Mouse (Mus musculus) monocyte, adult 2 months (primary cell): ENCODE results near the gene Spint1.
A peak's percentile ranks its signal among the peaks of the same experiment; 100 is the strongest.

Source experiments
- DNase-seq, 2 experiments: peaks; one replicate each; pipeline ENCODE4 v3.0.0; 2022; ENCODE audit warnings: low spot score in 2 of 2, low read depth in 1 of 2

Spint1 gene

DNA sequence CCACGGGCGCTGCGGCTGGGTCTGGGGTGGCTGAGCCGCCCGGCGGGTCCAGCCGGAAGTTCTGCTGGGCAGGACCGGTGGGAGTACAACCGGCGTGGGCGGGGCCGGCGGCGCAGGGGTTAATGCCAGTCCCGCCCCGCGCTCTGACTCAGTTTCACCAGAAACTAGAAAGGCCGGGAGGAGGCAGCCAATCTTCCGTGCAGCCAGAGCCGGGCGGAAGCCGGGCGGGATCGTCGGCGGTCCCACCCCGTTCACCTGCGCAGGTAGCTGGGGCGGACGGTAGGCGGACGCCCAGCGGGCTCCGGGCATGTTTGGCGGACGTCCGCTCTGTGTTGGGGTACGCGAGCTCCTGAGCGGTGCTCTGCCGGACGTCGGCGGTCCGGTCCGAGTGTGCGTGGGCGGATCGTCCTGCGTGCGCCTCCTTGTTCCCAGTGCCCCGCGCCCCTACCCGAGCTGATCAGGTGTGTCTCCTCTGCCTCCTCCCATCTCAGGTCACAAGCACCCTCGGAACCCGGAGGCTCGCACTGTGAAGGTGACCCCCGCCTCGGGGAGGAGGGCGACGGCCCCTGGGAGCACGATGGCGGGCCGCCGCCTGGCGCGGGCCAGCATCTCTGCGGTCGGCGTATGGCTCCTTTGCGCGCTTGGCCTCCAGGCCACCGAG lies at the start of gene Spint1:
TSS of gene Spint1 (plus strand) at position 153 of the 661 bp plus-strand sequence.
- no peak for DNase-seq

GRCm38 (mm10) chr2:119189029-119189710 lies 48.0 kb upstream of the Spint1 start:
- peak; percentile 45 to 64 for DNase-seq

- DNase-seq: no peak
These were observed 46.2 kb upstream of the Spint1 start for GRCm38 (mm10) chr2:119190969-119191368.

DNA sequence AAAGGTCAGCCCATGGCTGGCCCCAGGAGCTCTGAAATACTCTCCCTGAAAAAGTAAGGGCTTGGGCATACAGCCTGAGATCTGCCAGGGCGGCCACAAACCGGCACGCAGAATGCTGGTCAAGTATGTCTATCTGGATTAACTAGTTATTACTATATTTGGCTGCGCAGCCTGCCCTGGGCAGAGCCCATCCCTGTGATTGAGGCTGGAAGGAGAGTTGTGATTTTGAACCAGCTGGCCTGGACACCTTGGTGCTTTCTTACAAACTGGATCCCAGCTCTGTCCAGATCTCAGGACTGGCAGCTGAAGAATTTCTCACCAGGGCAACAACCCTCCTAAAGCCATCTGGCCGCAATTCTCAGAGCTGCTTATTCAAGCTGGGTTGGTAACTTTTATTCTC lies 43.0 kb upstream of the Spint1 start:
- no peak for DNase-seq

DNA sequence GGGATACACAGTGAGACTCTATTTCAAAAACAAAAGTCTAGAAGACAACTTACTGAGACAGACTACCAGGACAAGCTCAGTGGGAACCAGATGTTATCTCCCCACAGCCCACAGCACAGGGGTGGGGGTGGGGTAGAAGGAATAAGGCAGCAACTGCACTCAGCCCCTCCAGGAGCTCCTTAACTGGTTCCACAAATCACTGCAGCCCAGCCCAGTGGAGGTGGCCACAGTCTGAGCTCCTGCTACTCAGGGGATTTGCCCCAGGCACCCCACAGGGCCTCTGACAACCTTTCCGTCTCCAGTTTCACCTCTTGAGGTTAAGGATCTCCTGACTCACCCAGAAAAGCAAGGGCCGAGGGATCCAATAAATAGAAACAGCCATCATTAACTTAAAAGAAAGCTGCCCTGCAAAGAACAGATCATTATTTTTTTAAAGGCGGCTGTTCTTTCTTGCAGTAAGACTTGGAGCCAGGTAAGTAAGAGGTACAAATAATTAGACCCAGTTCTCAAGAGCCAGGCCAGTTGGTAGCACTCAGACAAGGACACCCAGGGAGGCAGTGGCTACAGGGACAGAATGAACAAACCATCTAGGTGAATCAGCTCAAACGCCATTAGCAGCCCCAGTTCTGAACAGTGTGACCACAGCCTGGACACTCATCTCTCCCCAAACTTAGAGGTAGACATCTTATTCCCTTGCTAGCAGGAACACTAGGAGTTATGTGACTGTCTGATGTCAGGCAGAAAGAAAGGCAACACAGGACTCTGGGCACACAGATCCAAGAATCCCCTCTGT lies 40.6 kb upstream of the Spint1 start:
- DNase-seq: no peak

DNA sequence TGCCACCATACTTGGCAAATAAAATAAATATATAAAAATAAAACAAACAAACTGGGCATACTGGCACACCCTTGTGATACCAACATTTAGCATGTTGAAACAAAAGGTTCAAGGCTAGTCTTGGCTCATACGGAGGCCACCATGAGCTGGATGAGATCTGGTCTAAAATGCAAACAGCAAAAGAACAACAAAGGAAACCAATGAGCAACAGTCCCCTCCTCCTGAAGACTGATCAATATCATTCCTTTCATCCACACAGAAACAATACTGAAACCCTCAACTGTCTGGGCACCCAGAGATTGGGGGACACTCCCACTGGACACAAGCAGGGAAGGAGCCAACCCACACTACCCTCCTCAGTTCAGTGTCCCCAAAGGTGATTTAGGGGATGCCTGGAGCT lies 39.7 kb upstream of the Spint1 start:
- no peak for DNase-seq

GRCm38 (mm10) chr2:119198049-119198448 lies 39.1 kb upstream of the Spint1 start:
- DNase-seq: no peak

GRCm38 (mm10) chr2:119198934-119199333 lies 38.2 kb upstream of the Spint1 start:
- DNase-seq: no peak

GRCm38 (mm10) chr2:119202914-119203453 lies 34.2 kb upstream of the Spint1 start:
- no peak for DNase-seq

- no peak for DNase-seq
These were observed 33.2 kb upstream of the Spint1 start for GRCm38 (mm10) chr2:119203871-119204460.

DNA sequence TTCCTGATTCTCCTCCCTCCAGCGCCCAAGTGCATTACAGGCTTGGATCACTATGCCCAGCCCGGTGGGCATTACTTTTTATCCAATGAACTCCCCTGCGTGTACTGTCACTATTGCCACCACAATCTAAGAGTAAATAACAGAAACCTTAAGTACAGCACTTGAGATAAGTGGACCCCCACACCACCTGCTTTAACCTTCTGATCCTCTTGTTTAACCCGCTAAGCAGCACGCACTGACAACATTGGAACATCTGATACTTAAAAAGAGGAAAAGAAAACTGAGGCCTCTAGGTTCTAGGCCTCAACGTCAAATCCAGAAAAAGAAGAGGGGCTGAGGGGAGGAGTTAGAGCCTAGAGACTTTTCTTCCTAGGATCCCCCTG lies 29.2 kb upstream of the Spint1 start:
- DNase-seq: no peak

- peak; percentile 86 for DNase-seq
These were observed 28.6 kb upstream of the Spint1 start, which contains the start of the genes Zfyve19 and Dnajc17 for GRCm38 (mm10) chr2:119208344-119209175. Gene Zfyve19 (plus strand): TSS chr2:119208617. Gene Dnajc17 (minus strand): TSS chr2:119208795.

DNA sequence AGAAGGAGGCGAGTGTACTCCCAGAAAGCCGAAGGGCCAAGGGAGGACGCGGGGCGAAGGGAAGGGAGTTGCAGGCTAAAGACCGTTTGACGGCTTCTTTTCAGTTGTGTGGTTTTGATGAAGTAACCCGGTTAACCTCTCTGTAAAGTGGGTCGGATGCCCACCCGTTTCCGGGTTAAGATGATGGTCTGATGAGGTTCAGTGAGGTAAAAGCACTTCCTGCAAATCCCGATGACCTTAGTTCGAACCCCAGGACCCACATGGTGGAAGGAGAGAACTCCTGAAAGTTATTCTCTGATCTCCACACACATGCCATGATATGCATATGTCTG lies 28.0 kb upstream of the Spint1 start:
- DNase-seq: no peak

DNA sequence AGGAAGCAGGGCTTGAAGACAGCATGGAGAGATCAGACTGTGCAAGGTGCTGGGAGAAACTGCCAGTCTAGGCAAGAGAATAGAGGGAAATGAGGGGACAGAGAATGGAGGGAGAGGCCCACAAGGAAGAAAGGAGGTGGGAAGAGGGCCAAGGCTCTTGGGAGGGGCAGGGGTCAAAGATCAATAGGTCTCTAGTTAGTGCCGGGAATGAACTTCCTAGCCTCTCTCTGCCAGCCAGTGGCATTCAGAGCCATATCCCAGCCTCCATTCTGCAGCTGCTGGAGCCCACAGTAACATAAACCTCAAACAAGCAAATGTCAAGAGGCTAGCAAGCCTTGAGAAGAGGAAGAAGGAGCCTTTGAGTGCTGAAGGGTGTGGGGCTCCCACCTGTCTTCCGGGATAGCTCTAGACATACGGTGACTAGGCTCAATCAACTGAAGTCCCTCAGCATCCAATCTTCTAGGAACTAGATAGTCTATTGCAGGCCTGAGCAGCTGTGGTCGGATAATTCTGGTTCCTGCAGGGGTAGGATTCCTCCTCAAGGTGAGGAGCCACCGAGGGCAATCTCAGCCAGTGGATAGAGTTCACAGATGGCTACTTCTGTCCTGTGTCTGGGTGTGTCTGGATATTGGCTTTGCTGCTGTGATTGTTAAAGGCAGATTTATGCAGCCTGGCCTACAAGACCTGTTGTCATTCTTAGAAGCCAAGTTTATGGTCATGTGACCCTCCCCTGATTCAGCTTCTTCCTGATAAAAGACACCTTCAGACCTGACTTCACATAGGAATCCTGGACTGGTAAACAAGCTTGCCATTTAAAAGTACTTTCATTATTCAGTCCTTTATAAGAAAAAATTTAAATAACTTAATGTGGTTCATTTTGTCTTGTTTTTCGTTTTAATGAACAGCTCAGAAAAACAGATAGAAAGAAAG lies 7.1 kb upstream of the Spint1 start, which contains the start of gene Ppp1r14d:
TSS of gene Ppp1r14d (minus strand) at position 132 of the 930 bp plus-strand sequence.
- no peak for DNase-seq

DNA sequence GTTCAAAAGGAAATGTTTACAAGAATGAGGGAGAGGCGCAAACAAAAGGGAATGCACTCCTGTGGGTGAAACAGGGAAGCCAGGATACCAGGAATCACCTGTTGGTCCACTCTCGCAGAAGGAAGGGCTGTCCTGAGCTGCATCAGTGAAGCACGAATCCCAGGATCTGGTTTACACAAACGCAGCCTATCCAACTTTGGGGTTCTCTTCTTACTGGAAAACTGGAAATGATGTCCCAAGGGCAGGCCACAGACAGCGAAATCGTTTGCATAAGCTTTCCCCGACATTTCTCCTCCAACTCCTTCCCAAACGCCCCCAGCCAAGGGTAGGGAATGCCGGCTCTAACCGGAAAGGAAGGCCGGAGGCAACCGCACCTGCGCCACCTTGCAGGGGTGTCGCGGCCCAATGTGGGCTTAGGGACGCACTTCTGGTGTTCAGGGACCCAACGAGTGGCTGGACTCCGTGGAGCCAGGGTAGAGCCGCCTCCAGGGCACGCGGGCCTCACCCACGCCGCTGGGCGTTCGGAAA lies 416 bp upstream of the Spint1 start:
- DNase-seq: no peak

DNA sequence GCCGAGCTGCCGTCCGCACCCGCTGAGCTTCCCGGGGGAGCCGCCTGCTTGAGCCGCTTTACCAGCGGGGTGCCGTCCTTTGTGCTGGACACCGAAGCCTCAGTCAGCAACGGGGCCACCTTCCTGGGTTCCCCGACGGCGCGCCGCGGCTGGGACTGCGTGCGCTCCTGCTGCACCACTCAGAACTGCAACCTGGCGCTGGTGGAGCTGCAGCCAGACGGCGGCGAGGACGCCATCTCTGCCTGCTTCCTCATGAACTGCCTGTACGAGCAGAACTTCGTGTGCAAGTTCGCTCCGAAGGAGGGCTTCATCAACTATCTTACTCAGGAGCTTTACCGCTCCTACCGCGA lies 684 bp downstream of the Spint1 start:
- DNase-seq: no peak

- no peak for DNase-seq
These were observed 1.5 kb downstream of the Spint1 start for GRCm38 (mm10) chr2:119238671-119239070.

DNA sequence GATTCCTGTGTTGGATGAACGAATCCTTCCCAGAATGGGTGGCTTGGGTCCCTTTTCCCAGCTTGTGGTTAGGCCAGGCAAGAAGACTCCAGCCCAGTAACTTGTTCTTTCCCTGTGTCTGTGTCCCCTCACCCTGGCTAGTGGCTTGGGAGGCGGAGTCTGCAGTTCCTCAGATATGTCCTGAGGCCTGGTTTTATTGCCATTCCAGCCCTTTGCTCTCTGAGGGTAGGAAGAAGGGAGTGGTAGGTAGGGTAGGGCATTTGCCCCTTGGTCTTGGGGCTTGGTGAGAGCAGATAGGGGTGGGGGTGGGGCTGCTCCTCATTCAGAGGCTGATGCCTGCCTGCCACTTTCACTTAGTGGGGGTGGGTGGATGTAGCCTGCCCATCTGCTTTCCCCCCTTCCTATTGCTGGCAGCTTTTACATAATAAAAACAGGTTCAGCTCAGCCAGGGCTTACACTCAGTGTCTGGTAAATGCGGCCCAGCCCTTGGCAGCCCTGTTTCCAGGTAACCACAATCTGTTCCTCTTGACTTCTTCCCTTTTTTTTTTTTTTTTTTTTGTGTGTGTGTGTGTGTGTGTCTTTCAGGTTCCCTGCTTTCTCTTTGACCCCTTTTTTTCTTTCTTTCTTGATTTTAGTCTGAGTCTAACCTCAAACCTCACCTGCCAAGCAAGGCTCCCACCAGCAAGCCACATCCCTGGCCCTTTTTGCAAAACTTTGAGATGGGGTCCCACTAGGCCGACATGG lies 3.1 kb downstream of the Spint1 start:
- no peak for DNase-seq

DNA sequence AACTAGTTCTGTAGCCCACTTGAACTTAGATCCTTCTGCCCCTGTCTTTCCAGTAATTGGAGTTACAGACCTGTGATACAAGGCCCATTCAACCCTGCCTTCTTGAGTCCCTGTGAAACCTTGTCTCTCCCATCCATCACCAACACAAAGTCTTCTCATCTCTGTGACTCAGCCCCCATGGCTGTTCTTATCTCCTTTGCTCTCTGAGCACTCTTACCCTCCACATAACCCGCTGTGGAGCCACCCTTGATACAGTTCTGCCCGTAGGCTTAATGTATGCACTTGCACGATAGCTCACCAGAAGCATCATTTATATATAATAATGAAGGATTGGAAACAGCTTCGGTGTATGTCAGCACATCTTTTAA lies 3.6 kb downstream of the Spint1 start:
- no peak for DNase-seq
